Mouse (Mus musculus) mouse embryonic stem cell (cell line): ENCODE data around the gene Ccm2l.

ENCODE experiments used
- in situ Hi-C, 2 experiments: fragments of 300-500 bp; cut with MboI; formaldehyde crosslinking; loops; 1 replicate in 1 of 2; 3 replicates in 1 of 2; pipeline ENCODE4 v1.14.3; 2019 to 2020; ENCODE audit warnings: low sequenced_read_pairs in 2 of 2, low pct_unique_long_range_greater_than_20kb in 1 of 2, mixed read lengths in 1 of 2; ENCODE audit not compliant: unreplicated experiment in 1 of 2

Ccm2l gene

GRCm38 (mm10) chr2:153049997-153050358 is 15.8 kb upstream of the Ccm2l start:
- in situ Hi-C loops = loop anchor here (10.0 kb wide), 1 partner anchor 135 kb away; the partner anchor contains the start of gene Mylk2 (in 2 of the 2)

DNA sequence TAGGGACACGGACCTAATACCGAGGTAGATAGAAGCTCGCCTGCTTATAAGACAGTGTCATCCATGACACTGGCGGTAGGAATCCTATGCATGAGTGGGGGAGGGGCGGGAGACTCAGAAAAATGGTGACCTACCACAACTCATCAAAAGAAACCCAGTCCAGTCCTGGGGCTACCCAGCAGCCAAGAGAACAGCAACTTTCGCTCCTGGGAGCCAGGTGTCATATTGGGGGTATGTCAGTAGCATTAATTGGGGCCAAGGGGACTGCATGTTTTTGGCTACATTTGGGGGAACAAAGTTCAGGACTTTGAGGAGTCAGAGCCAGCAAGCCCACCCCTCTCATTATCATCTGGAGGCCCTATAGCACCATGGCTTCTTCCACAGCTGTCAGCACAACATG is 14.7 kb upstream of the Ccm2l start:
- in situ Hi-C loops = loop anchor here in 1 of 2 experiments (10.0 kb wide), 1 partner anchor 136 kb away; the partner anchor contains the start of gene Mylk2

GRCm38 (mm10) chr2:153051537-153051936 is 14.2 kb upstream of the Ccm2l start:
- in situ Hi-C loops = loop anchor here in 1 of 2 experiments (10.0 kb wide), 1 partner anchor 137 kb away; the partner anchor contains the start of gene Mylk2

- in situ Hi-C loops = loop anchor here in 1 of 2 experiments (10.0 kb wide), 1 partner anchor 138 kb away; the partner anchor contains the start of gene Mylk2
Observed at GRCm38 (mm10) chr2:153052700-153053351, 12.9 kb upstream of the Ccm2l start.

DNA sequence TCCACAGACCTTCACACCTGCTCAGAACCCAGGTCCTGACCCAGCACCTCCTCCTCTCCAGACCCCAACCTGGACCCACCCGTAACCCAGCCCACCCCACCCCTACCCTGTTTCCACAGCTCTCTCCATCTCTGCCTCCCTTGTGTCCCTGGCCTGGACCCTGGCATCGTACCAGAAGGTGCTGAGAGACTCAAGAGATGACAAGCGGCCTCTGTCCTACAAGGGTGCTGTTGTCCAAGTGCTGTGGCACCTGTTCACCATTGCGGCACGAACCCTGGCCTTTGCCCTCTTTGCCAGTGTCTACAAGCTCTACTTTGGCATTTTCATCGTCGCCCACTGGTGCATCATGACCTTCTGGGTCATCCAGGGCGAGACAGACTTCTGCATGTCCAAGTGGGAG is 11.9 kb upstream of the Ccm2l start:
- in situ Hi-C loops = loop anchor here in 1 of 2 experiments (10.0 kb wide), 1 partner anchor 139 kb away; the partner anchor contains the start of gene Mylk2

DNA sequence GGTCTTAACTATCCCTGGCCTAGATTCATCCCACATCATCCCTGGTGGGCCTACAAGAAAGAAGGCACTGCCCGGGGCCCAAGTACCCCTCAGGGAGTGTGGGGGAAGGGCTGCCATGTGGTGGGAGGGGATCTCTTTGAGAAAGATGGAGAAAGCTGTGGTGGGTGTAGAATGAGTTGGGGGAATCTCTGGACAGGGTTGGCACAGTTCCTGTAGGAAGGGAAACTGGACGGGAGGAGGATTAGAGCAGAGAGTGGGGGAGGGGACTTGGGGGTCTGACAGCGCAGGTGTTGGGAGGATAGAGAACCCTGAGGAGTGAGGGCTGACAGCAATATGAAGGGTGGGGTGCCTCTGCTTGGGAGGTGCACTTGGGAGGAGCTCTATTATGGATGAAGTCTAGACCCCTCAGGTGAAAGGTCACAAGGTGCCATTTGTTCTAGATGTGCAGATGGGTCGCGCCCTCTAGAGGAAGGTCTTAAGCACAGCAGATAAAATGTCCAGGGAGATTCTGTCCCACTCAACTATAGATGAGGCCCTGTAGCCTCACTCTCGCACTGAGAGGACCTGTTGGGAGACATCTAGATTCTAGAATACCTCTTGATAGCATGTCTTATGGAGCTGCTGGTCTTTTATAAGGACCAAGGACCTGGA is 10.4 kb upstream of the Ccm2l start:
- in situ Hi-C loops = loop anchor here in 1 of 2 experiments (10.0 kb wide), 1 partner anchor 141 kb away; the partner anchor contains the start of gene Mylk2

GRCm38 (mm10) chr2:153058365-153058764 is 7.4 kb upstream of the Ccm2l start:
- in situ Hi-C loops = loop anchor here in 1 of 2 experiments (10.0 kb wide), 1 partner anchor 144 kb away; the partner anchor contains the start of gene Mylk2

DNA sequence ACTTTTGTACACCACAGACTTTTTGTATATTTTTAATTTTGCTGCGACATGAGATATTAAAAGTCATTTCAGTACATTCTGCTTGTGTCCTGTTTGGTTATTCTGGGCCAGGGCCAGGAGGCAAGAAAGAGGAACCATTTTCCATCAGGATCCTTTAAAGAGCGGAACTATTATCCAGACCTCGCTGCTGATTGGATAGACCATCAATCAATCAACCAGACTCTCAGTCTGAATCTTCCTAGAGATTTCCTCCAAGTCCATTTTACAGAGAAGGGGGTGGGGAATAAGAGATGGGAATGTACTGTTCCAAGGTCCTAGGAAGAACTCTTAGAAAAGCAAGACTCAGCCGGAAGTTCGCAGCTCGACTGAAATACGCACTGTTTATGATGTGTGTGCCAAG is 5.5 kb upstream of the Ccm2l start:
- in situ Hi-C loops = no loop called here

DNA sequence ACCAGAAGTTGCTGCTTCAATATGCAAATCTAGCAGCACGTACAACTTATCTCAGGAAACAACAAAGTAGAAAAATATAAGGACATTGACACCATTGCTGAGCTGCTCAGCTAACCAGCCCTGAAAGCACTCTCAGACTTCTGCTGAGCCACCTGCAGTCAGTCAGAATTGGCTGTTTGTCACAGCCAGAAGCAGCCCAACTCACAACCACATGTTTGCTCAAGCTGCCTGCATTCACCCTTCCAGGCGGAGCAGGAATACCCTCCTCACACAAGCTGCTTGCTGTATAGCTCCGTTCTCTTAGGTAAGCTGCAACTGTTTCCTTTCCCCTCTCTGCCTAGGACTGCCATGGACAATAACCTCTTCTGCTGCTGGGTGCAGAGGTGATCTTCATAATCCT is 2.4 kb upstream of the Ccm2l start:
- in situ Hi-C loops = no loop called here

GRCm38 (mm10) chr2:153064190-153064970 is 1.4 kb upstream of the Ccm2l start:
- in situ Hi-C loops = no loop called here

GRCm38 (mm10) chr2:153066991-153067390 is 1.2 kb downstream of the Ccm2l start:
- in situ Hi-C loops = no loop called here

- in situ Hi-C loops = no loop called here
Observed at GRCm38 (mm10) chr2:153070762-153071490, 5.2 kb downstream of the Ccm2l start.

- in situ Hi-C loops = no loop called here
Observed at GRCm38 (mm10) chr2:153071491-153072184, 5.9 kb downstream of the Ccm2l start.

DNA sequence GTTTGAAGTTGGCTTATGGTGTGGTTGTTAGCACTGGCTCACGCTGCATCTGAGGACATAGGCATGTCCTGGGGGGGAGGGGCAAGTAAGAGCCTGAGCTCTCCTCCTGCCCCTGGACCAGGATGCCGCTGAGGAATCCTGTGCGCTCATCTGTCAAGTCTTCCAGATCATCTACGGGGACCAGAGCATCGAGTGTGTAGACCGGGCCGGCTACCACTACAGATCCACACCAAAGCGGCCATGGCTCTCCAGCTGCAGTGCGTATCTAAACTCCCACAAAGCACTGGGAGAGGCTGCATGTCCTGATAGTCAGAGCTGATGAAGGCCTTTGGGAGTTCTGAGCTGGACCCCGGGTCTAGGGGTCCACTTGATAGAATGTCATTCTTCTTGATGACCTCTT is 8.9 kb downstream of the Ccm2l start:
- in situ Hi-C loops = no loop called here

DNA sequence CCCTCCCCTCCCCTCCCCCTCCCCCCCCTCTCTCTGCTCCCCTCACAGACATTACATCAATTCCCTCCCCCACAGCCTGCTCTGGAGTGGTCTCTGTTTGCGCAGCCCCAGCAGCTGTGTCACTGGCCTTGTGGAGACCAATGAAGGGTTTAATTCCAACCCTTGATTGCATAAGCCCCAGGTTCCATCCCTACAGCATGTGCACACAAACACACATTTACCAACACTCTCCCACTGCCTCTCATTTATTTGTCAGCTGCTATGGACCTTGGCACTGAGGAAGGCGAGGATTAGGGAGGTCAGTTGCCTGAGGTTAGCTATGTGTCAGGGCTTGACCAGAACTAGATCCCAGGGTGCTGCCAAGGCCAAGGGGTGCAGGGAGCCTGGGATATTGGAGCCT is 10.2 kb downstream of the Ccm2l start:
- in situ Hi-C loops = no loop called here

GRCm38 (mm10) chr2:153080841-153081523 is 15.2 kb downstream of the Ccm2l start:
- in situ Hi-C loops = no loop called here

- in situ Hi-C loops = no loop called here
Observed at GRCm38 (mm10) chr2:153081866-153082265, 16.1 kb downstream of the Ccm2l start.
